17 mouse cellular contexts compared by ENCODE assay signal in the genomic region with DNA sequence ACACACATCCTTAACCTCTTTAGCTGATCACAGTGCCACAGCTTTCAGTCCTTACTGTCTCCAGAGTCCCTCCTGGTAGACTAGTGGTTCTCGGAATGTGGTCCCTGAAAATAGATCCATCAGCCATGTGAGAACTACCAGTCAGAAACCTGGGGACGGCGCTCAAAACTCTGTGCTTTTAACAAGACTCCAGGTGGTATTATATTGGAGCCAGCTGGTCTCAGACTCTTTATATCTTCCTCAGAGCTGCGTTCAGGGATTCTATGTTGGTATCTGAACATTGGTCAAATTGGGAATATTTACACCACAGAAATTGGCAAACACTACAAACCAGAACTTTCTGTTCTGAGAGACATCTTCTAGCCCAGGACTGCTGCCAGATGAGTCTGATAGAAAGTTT.
"Had no signal": no experiment of that assay in that cellular context is flagged by ENCODE, and none has a peak within 500 bp of the region (broad histone marks: within the 10 kb centered on the region; RNA-seq: fewer than 3 reads in every experiment).

No protein-coding gene starts in this region.

- H3K4me2 ChIP-seq: lung, embryonic 15.5 days; midbrain, embryonic 11.5 days; midbrain, embryonic 13.5 days; midbrain, embryonic 15.5 days; neural tube, embryonic 12.5 days; stomach, embryonic 15.5 days had no signal

- ATAC-seq: liver, postnatal 0 days; lung, postnatal 0 days; midbrain, embryonic 13.5 days; midbrain, embryonic 15.5 days had no signal

- H3K27me3 ChIP-seq: lung, embryonic 15.5 days; megakaryocyte, embryonic 14.5 days; midbrain, embryonic 13.5 days; midbrain, embryonic 15.5 days; neural tube, embryonic 12.5 days; stomach, embryonic 15.5 days had no signal

- H3K27ac ChIP-seq: lung, embryonic 15.5 days; macrophage; midbrain, embryonic 13.5 days; midbrain, embryonic 15.5 days; neural tube, embryonic 12.5 days; stomach, embryonic 15.5 days; stomach, postnatal 0 days had no signal

- H3K9ac ChIP-seq: liver, postnatal 0 days; lung, embryonic 15.5 days; midbrain, embryonic 13.5 days; midbrain, embryonic 15.5 days; neural tube, embryonic 12.5 days; stomach, embryonic 15.5 days had no signal

- H3K9me3 ChIP-seq: lung, embryonic 15.5 days; midbrain, embryonic 13.5 days; midbrain, embryonic 15.5 days; neural tube, embryonic 12.5 days; stomach, embryonic 15.5 days had no signal

- H3K4me1 ChIP-seq: lung, embryonic 15.5 days; megakaryocyte, embryonic 14.5 days; stomach, embryonic 15.5 days had no signal

- DNase-seq: liver, postnatal 0 days; lung, adult 2 months; lung, postnatal 14 days; lung, postnatal 36 days; thymus, adult 2 months; thymus, postnatal 25 days; thymus, postnatal 4 days had no signal

- H3K36me3 ChIP-seq: lung, embryonic 15.5 days; midbrain, embryonic 15.5 days; stomach, embryonic 15.5 days had no signal

- H3K4me3 ChIP-seq: lung, embryonic 15.5 days; megakaryocyte, embryonic 14.5 days; midbrain, embryonic 13.5 days; midbrain, embryonic 15.5 days; neural tube, embryonic 12.5 days; stomach, embryonic 15.5 days had no signal
